Mouse (Mus musculus) liver, postnatal 0 days (tissue): ENCODE results near the gene Rfx1. TPM values are rescaled to one million over a fixed set of nuclear protein-coding genes. Genes with fewer than 3 reads are reported as not detected.

Source experiments
- ATAC-seq: fragments of 200-750 bp; cut with Nextera tagmentation; 2 replicates; pipeline ENCODE4 v1.8.0; 2017; ENCODE audit warnings: mild to moderate bottlenecking, moderate library complexity
- DNase-seq: peaks from one replicate; pipeline ENCODE4 v3.0.0-alpha.2; 2016
- H3K27ac ChIP-seq: fragments of 300-500 bp; sonication (generic); 2 replicates; pipeline ENCODE4 v1.5.1; 2014; ENCODE audit warnings: antibody characterized with exemption, moderate library complexity, mild to moderate bottlenecking, low read depth
- H3K27me3 ChIP-seq: fragments of 300-500 bp; sonication (generic); 2 replicates; pipeline ENCODE4 v1.6.1; 2014; ENCODE audit warnings: low read length, control low read depth, mixed read lengths; ENCODE audit not compliant: insufficient read depth
- H3K36me3 ChIP-seq: fragments of 300-500 bp; sonication (generic); replicated peaks from 2 replicates; pipeline ENCODE4 v1.6.1; 2014; ENCODE audit warnings: mild to moderate bottlenecking, control low read depth, low read length, moderate library complexity, mixed read lengths; ENCODE audit not compliant: insufficient read depth
- H3K4me1 ChIP-seq: fragments of 300-500 bp; sonication (generic); 2 replicates; pipeline ENCODE4 v1.6.1; 2014; ENCODE audit warnings: antibody characterized with exemption, mild to moderate bottlenecking, control low read depth; ENCODE audit not compliant: insufficient read depth
- H3K4me2 ChIP-seq: fragments of 300-500 bp; sonication (generic); 2 replicates; pipeline ENCODE4 v1.6.1; 2014; ENCODE audit warnings: low read depth, mild to moderate bottlenecking, low read length, moderate library complexity, mixed read lengths
- H3K4me3 ChIP-seq: fragments of 300-500 bp; sonication (generic); 2 replicates; pipeline ENCODE4 v1.5.1; 2014; ENCODE audit warnings: low read depth, low read length
- H3K9ac ChIP-seq: fragments of 300-500 bp; sonication (generic); replicated peaks from 2 replicates; pipeline ENCODE4 v1.6.1; 2014; ENCODE audit warnings: mild to moderate bottlenecking, moderate library complexity
- H3K9me3 ChIP-seq: fragments of 300-500 bp; sonication (generic); 2 replicates; pipeline ENCODE4 v1.6.1; 2016; ENCODE audit warnings: mild to moderate bottlenecking, control low read depth, low read length, mixed read lengths
- CTCF ChIP-seq: sonication (generic); IDR thresholded peaks from 2 replicates; pipeline ENCODE4 v1.5.1; 2016; ENCODE audit warnings: antibody characterized with exemption, low read depth
- EP300 ChIP-seq: IDR thresholded peaks from 2 replicates; pipeline ENCODE4 v1.6.1; 2016; ENCODE audit warnings: antibody characterized with exemption, low read depth, mild to moderate bottlenecking
- WGBS: fragments of 180-500 bp; shearing (Covaris S2); extraction: QIAGEN DNeasy Blood & Tissue Kit; methylation state at CpG from one replicate; pipeline ENCODE4 v1.1.7; 2014; ENCODE audit not compliant: insufficient replicate concordance; 5-methylcytosine and 5-hydroxymethylcytosine counted together
- polyA plus RNA-seq: library from polyadenylated mRNA; unstranded; fragments of >200 nt; fragmentation: Nextera tagmentation; extraction: Ambion mirVana; gene quantifications from 2 replicates; pipeline ENCODE4 v1.2.1, GENCODE M21; 2015

Gene Rfx1
- polyA plus RNA-seq, 1 experiment from 2014 or later = 1.5 TPM

GRCm38 (mm10) chr8:84087821-84088220 is 21.2 kb downstream of the Rfx1 start:
- no peak overlapping the region for H3K9ac ChIP-seq
- WGBS = 93% methylated on average over 14 of the region's 14 CpGs
- H3K9me3 ChIP-seq = no peaks in the 10 kb centered on the region
- TF ChIP-seq CTCF (no peak), EP300 (no peak)
- no peak for DNase-seq
- H3K27me3 ChIP-seq = no peaks in the 10 kb centered on the region
- no peak overlapping the region for H3K4me2 ChIP-seq
- H3K4me1 ChIP-seq = peaks cover 3% of the 10 kb centered on the region
- ATAC-seq = no peak
- peaks cover 40% of the 10 kb centered on the region for H3K36me3 ChIP-seq
- no peak overlapping the region for H3K4me3 ChIP-seq
- no peak overlapping the region for H3K27ac ChIP-seq

GRCm38 (mm10) chr8:84089277-84089676 is 22.6 kb downstream of the Rfx1 start:
- Histone ChIP-seq H3K9ac (no peak overlapping the region), H3K27me3 (no peaks in the 10 kb centered on the region), H3K9me3 (no peaks in the 10 kb centered on the region), H3K4me1 (peaks cover 3% of the 10 kb centered on the region; the same call in 1 of the 2 replicates), H3K36me3 (peaks cover 43% of the 10 kb centered on the region), H3K4me3 (no peak overlapping the region), H3K27ac (no peak overlapping the region), H3K4me2 (no peak overlapping the region)
- 73% methylated on average over 9 of the region's 9 CpGs for WGBS
- ATAC-seq (no peak), DNase-seq (no peak)
- no peak for TF ChIP-seq EP300
- TF ChIP-seq CTCF = no peak

- DNase-seq = no peak
- no peak for ATAC-seq
- H3K4me3 ChIP-seq = no peak overlapping the region
- H3K4me1 ChIP-seq = no peaks in the 10 kb centered on the region
- H3K27me3 ChIP-seq = no peaks in the 10 kb centered on the region
- H3K27ac ChIP-seq = no peak overlapping the region
- peaks cover 55% of the 10 kb centered on the region for H3K36me3 ChIP-seq
- H3K9ac ChIP-seq = no peak overlapping the region
- 91% methylated on average over 8 of the region's 8 CpGs for WGBS
- no peak for TF ChIP-seq CTCF
- TF ChIP-seq EP300 = no peak
- no peak overlapping the region for H3K4me2 ChIP-seq
- no peaks in the 10 kb centered on the region for H3K9me3 ChIP-seq
Measured at GRCm38 (mm10) chr8:84090585-84090984, 24.0 kb downstream of the Rfx1 start.

- Histone ChIP-seq H3K36me3 (peaks cover 50% of the 10 kb centered on the region), H3K4me3 (no peak overlapping the region), H3K4me1 (no peaks in the 10 kb centered on the region), H3K9me3 (no peaks in the 10 kb centered on the region), H3K9ac (no peak overlapping the region), H3K27me3 (no peaks in the 10 kb centered on the region), H3K4me2 (no peak overlapping the region), H3K27ac (no peak overlapping the region)
- no peak for DNase-seq
- 67% methylated on average over 8 of the region's 8 CpGs for WGBS
- TF ChIP-seq EP300 (no peak), CTCF (no peak)
- ATAC-seq = no peak
Measured at GRCm38 (mm10) chr8:84096061-84096460, 29.4 kb downstream of the Rfx1 start.

GRCm38 (mm10) chr8:84098376-84098775 is 31.7 kb downstream of the Rfx1 start:
- H3K27ac ChIP-seq = no peak overlapping the region
- DNase-seq (no peak), ATAC-seq (no peak)
- H3K27me3 ChIP-seq = no peaks in the 10 kb centered on the region
- H3K9me3 ChIP-seq = no peaks in the 10 kb centered on the region
- no peak overlapping the region for H3K4me3 ChIP-seq
- TF ChIP-seq CTCF (no peak), EP300 (no peak)
- H3K36me3 ChIP-seq = peaks cover 39% of the 10 kb centered on the region
- peaks cover 8% of the 10 kb centered on the region for H3K4me1 ChIP-seq
- 94% methylated on average over 7 of the region's 7 CpGs for WGBS
- no peak overlapping the region for H3K9ac ChIP-seq
- H3K4me2 ChIP-seq = no peak overlapping the region

- DNase-seq = no peak
- Histone ChIP-seq H3K27ac (no peak overlapping the region), H3K27me3 (no peaks in the 10 kb centered on the region), H3K36me3 (peaks cover 20% of the 10 kb centered on the region), H3K4me1 (peaks cover 23% of the 10 kb centered on the region), H3K4me2 (no peak overlapping the region), H3K9me3 (no peaks in the 10 kb centered on the region), H3K4me3 (no peak overlapping the region), H3K9ac (no peak overlapping the region)
- 88% methylated on average over 25 of the region's 25 CpGs for WGBS
- TF ChIP-seq CTCF = no peak
- no peak for TF ChIP-seq EP300
- no peak for ATAC-seq
Measured at GRCm38 (mm10) chr8:84101476-84102270, 35.0 kb downstream of the Rfx1 start.
